Mouse (Mus musculus) bone marrow macrophage, adult 2 months (primary cell): ENCODE measurements at regions not wholly inside any gene's neighbourhood (a gene's known extent, or its start where the extent isn't known, plus 50 kb on each side); places are given as distances from the start of the nearest gene placed in this dataset.

Source experiments
- CTCF ChIP-seq: IDR thresholded peaks from 2 replicates; pipeline ENCODE4 v1.5.1; 2012; ENCODE audit warnings: low read depth, mild to moderate bottlenecking, low read length, moderate library complexity
- POLR2A ChIP-seq: IDR thresholded peaks from 2 replicates; pipeline ENCODE4 v1.6.1; 2012; ENCODE audit warnings: mild to moderate bottlenecking, low read depth, low read length, borderline replicate concordance

GRCm38 (mm10) chr7:136112163-136112562 is 396.0 kb upstream of the Mki67 start:
- TF ChIP-seq POLR2A: no peak
- no peak for TF ChIP-seq CTCF
